Mouse (Mus musculus) layer of hippocampus, postnatal 25 days (tissue): ENCODE results near the gene Mink1. TPM values are rescaled to one million over a fixed set of nuclear protein-coding genes. Genes with fewer than 3 reads are reported as not detected.

Experiments
- DNase-seq, 2 experiments: peaks; one replicate each; pipeline ENCODE4 v3.0.0; 2022; ENCODE audit warnings: mixed read lengths in 2 of 2, low spot score in 1 of 2; ENCODE audit errors: extremely low spot score in 1 of 2
- total RNA-seq, 2 experiments: library from RNA; stranded (reverse); gene quantifications; 2 replicates each; pipeline ENCODE4 v1.2.3; 2021

Mink1 gene
- total RNA-seq, 2 experiments from 2014 or later = 434 to 488 TPM

GRCm38 (mm10) chr11:70586261-70586660 is 23.6 kb downstream of the Mink1 start:
- no peak for DNase-seq

- DNase-seq = no peak
Measured at GRCm38 (mm10) chr11:70586954-70587353, 24.3 kb downstream of the Mink1 start.

GRCm38 (mm10) chr11:70591733-70592132 is 29.1 kb downstream of the Mink1 start:
- DNase-seq = no peak

GRCm38 (mm10) chr11:70594253-70594989 is 31.7 kb downstream of the Mink1 start:
- DNase-seq = no peak

GRCm38 (mm10) chr11:70595638-70596037 is 33.0 kb downstream of the Mink1 start:
- no peak for DNase-seq

- DNase-seq = no peak
Measured at GRCm38 (mm10) chr11:70596094-70596493, 33.4 kb downstream of the Mink1 start.

GRCm38 (mm10) chr11:70597301-70597700 is 34.6 kb downstream of the Mink1 start:
- DNase-seq = no peak

- DNase-seq = no peak
Measured at GRCm38 (mm10) chr11:70598451-70598953, 35.8 kb downstream of the Mink1 start.

GRCm38 (mm10) chr11:70605024-70605566 is 42.4 kb downstream of the Mink1 start:
- peak; percentile 49 to 68 for DNase-seq

- DNase-seq = no peak
Measured at GRCm38 (mm10) chr11:70606717-70607116, 44.0 kb downstream of the Mink1 start.

- DNase-seq = no peak
Measured at GRCm38 (mm10) chr11:70607611-70608010, 44.9 kb downstream of the Mink1 start.

- no peak for DNase-seq
Measured at GRCm38 (mm10) chr11:70608381-70609066, 45.8 kb downstream of the Mink1 start.

GRCm38 (mm10) chr11:70610752-70611151 is 48.1 kb downstream of the Mink1 start:
- no peak for DNase-seq

- no peak for DNase-seq
Measured at GRCm38 (mm10) chr11:70612505-70612904, 49.8 kb downstream of the Mink1 start.

GRCm38 (mm10) chr11:70615074-70615473 is 52.4 kb downstream of the Mink1 start:
- no peak for DNase-seq

GRCm38 (mm10) chr11:70615516-70616093 is 52.9 kb downstream of the Mink1 start, which contains the start of gene 4930544D05Rik:
TSS of gene 4930544D05Rik (plus strand) at chr11:70615848.
- no peak for DNase-seq

- no peak for DNase-seq
Measured at GRCm38 (mm10) chr11:70619101-70619500, 56.4 kb downstream of the Mink1 start, which contains the start of gene Chrne. TSS of gene Chrne (minus strand) at chr11:70619216.

GRCm38 (mm10) chr11:70621972-70622814 is 59.5 kb downstream of the Mink1 start:
- DNase-seq = no peak

- no peak for DNase-seq
Measured at GRCm38 (mm10) chr11:70623053-70623742, 60.5 kb downstream of the Mink1 start.
